Mouse (Mus musculus): ENCODE measurements around the gene AY761184.
"Not testable (repeated sequence)": the region's sequence is repeated elsewhere in the genome, so short reads cannot be mapped to it uniquely, and the experiment has no call there.

GRCm38 (mm10) chr8:21655480-21655879 is 48.0 kb downstream of the AY761184 start, which contains the start of gene Defa17:
- TF ChIP-seq GATA1 (IDR thresholded peaks at IDR 0.05; ENCODE audit: borderline replicate concordance, low read length); FLI1 (IDR thresholded peaks at IDR 0.05; ENCODE audit: low read length): not testable (repeated sequence)
